Mouse (Mus musculus) heart, postnatal 0 days (tissue): ENCODE results near the gene Slc4a11. TPM values are rescaled to one million over a fixed set of nuclear protein-coding genes. Genes with fewer than 3 reads are reported as not detected.

Experiments
- ATAC-seq: fragments of 200-750 bp; cut with Nextera tagmentation; 2 replicates; pipeline ENCODE4 v1.8.0; 2017; ENCODE audit warnings: low read depth, moderate number of reproducible peaks, moderate library complexity; ENCODE audit not compliant: insufficient read depth
- DNase-seq: peaks from one replicate; pipeline ENCODE4 v3.0.0-alpha.2; 2016; ENCODE audit warnings: low spot score
- H3K27ac ChIP-seq: fragments of 300-500 bp; sonication (generic); 2 replicates; pipeline ENCODE4 v1.5.1; 2014; ENCODE audit warnings: low read depth, mild to moderate bottlenecking
- H3K27me3 ChIP-seq: fragments of 300-500 bp; sonication (generic); 2 replicates; pipeline ENCODE4 v1.6.1; 2014; ENCODE audit warnings: low read length, mixed read lengths; ENCODE audit not compliant: control insufficient read depth, insufficient read depth
- H3K36me3 ChIP-seq: fragments of 300-500 bp; sonication (generic); replicated peaks from 2 replicates; pipeline ENCODE4 v1.6.1; 2014; ENCODE audit warnings: low read length, mixed read lengths; ENCODE audit not compliant: control insufficient read depth, insufficient read depth
- H3K4me1 ChIP-seq: fragments of 300-500 bp; sonication (generic); 2 replicates; pipeline ENCODE4 v1.6.1; 2014; ENCODE audit warnings: antibody characterized with exemption; ENCODE audit not compliant: control insufficient read depth, insufficient read depth
- H3K4me2 ChIP-seq: fragments of 300-500 bp; sonication (generic); 2 replicates; pipeline ENCODE4 v1.6.1; 2014; ENCODE audit warnings: low read depth, mild to moderate bottlenecking, low read length, moderate library complexity
- H3K4me3 ChIP-seq: fragments of 300-500 bp; sonication (generic); 2 replicates; pipeline ENCODE4 v1.5.1; 2014; ENCODE audit warnings: low read depth, low read length
- H3K9ac ChIP-seq: fragments of 300-500 bp; sonication (generic); replicated peaks from 2 replicates; pipeline ENCODE4 v1.6.1; 2014; ENCODE audit warnings: low read depth, low read length, mixed read lengths
- H3K9me3 ChIP-seq: fragments of 300-500 bp; sonication (generic); replicated peaks from 2 replicates; pipeline ENCODE4 v1.6.1; 2016; ENCODE audit warnings: low read length; ENCODE audit not compliant: control insufficient read depth
- CTCF ChIP-seq: IDR thresholded peaks from 2 replicates; pipeline ENCODE4 v1.5.1; 2016; ENCODE audit warnings: antibody characterized with exemption, control low read depth, low read depth
- EP300 ChIP-seq: IDR thresholded peaks from 2 replicates; pipeline ENCODE4 v1.6.1; 2016; ENCODE audit warnings: antibody characterized with exemption, low read depth
- WGBS: fragments of 180-500 bp; shearing (Covaris S2); extraction: QIAGEN DNeasy Blood & Tissue Kit; methylation state at CpG from one replicate; pipeline ENCODE4 v1.1.7; 2014; 5-methylcytosine and 5-hydroxymethylcytosine counted together
- polyA plus RNA-seq: library from polyadenylated mRNA; unstranded; fragments of >200 nt; fragmentation: Nextera tagmentation; extraction: Ambion mirVana; gene quantifications from 2 replicates; pipeline ENCODE4 v1.2.1, GENCODE M21; 2015
- total RNA-seq: library from RNA; depleted of rRNA; stranded (reverse); fragments of >200 nt; gene quantifications from 2 replicates; pipeline ENCODE4 v1.2.3, GENCODE M21; 2014; ENCODE audit warnings: low replicate concordance; rRNA removed

Slc4a11 gene
- total and polyA plus RNA-seq, 2 experiments from 2014 or later, result 0.07 to 0.99 TPM

DNA sequence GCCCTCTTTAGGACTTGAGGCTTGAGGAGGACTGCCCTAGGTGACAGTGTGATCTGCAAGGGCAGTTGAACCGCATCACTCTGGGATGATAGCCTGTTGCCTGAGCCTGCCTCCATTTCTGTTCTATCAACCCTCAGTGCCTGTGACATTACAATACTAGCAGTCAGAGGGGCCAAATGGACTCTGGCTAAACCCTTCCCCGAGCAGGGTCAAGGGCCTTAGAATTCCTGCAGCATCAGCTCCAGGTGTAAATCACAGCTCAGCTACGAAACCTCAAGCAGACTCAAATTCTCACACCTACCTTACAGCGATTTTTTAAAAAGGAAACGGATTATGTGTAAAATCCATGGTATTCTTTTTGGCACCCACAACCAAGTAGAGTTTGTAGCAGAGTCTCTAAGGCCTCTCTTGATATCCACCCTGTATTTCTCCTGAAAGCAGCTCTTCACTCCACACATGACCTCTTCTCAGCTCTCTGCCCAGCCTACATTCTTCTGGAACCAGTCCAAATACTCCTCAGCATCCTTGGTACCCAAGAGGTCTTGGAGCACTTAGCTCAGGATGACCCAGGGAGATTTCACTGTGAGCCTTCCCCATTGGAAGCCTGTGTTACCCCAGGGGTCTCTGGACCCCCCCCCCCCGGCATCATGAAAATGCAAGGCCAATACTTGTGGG lies 55.8 kb downstream of the Slc4a11 start:
- DNase-seq (no peak), ATAC-seq (no peak)
- H3K9me3 ChIP-seq, result no peaks in the 10 kb centered on the region
- WGBS, result 64% methylated on average over 6 of the region's 6 CpGs
- H3K36me3 ChIP-seq, result no peaks in the 10 kb centered on the region
- no peak overlapping the region for H3K4me3 ChIP-seq
- H3K4me1 ChIP-seq, result peaks cover 5% of the 10 kb centered on the region; the same call in 1 of the 2 replicates
- TF ChIP-seq CTCF (no peak), EP300 (no peak)
- H3K9ac ChIP-seq, result no peak overlapping the region
- peaks cover 12% of the 10 kb centered on the region; the same call in 1 of the 2 replicates for H3K27me3 ChIP-seq
- H3K27ac ChIP-seq, result no peak overlapping the region
- H3K4me2 ChIP-seq, result no peak overlapping the region

DNA sequence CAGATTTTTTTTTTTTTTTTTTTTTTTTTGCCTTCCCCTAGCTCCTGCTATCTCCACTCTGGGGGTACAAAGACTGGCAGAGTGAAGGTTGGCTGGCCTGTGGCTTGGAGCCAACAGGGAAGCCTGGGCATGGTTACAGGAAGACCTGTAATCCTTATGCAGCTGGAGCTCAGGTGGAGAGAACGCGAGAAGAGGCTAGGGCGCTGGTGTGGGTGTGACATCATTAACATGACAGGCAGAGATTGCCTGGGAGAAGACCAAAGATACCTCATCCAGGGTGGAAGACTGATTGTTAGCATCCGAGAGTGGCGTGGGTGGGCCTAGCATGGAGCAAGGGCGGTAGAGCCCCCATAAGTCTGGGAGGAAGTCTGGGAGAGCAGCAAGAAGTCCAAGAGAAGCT lies 58.0 kb downstream of the Slc4a11 start:
- Histone ChIP-seq H3K36me3 (no peaks in the 10 kb centered on the region), H3K4me1 (peaks cover 17% of the 10 kb centered on the region), H3K27me3 (peaks cover 28% of the 10 kb centered on the region), H3K9me3 (no peaks in the 10 kb centered on the region), H3K4me3 (no peak overlapping the region), H3K27ac (no peak overlapping the region), H3K9ac (no peak overlapping the region), H3K4me2 (no peak overlapping the region)
- no peak for ATAC-seq
- WGBS, result 80% methylated on average over 6 of the region's 6 CpGs
- DNase-seq, result no peak
- TF ChIP-seq CTCF (no peak), EP300 (no peak)

DNA sequence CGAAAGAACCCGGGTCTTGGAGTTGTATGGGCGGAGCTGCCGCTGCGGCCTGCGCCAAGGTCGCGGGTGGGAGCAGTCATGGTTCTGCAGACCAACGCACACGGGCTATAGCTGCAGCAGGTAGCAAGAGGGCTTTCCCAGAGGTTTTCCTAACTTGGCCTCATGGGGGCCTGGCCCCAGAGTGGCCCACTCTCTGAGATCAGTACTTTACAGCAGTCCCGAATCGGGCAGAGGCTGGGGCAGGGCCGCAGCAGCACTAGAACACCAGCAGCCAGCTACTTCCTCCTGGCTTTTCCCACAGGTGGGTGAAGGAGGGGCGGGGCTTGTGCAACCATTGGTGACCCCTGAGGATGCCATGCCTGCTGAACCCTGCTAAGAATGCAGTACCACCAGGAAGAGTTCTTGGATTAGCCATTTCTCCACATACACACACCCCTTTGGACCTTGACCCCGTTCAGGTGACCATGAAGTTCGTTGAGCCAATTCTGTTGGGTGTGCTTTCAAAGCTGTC lies 59.2 kb downstream of the Slc4a11 start:
- WGBS, result 41% methylated on average over 16 of the region's 16 CpGs
- peaks cover 37% of the 10 kb centered on the region for H3K27me3 ChIP-seq

DNA sequence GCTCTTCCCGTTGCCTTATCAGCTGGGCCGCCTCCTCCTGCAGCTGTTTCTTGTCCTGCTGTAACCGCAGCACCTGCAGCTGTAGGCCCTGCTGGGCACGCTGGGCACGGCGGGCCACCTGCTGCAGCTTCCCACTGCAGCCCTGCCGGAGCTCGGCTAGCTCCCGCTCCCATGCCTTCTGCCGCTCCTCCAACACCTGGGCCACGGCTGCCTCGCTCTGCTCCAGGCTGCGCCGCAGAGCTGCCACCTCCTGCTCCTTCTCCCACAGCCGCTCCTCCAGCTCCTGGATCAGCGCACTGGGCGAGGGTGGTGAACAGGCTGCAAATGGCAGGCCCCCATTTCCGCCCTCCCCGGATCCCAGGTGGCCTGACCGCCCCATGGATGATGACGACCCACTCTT lies 61.5 kb downstream of the Slc4a11 start:
- no peak overlapping the region; the same call in 1 of the 2 replicates for H3K9ac ChIP-seq
- peak overlapping the region; percentile 11; the same call in 1 of the 2 replicates for H3K4me3 ChIP-seq
- DNase-seq, result no peak
- H3K27me3 ChIP-seq, result peaks cover 41% of the 10 kb centered on the region
- peaks cover 12% of the 10 kb centered on the region; the same call in 1 of the 2 replicates for H3K4me1 ChIP-seq
- H3K27ac ChIP-seq, result no peak overlapping the region
- WGBS, result 27% methylated on average over 21 of the region's 21 CpGs
- peak overlapping the region; percentile 58; the same call in 1 of the 2 replicates for H3K4me2 ChIP-seq
- H3K36me3 ChIP-seq, result no peaks in the 10 kb centered on the region
- ATAC-seq, result no peak
- no peaks in the 10 kb centered on the region for H3K9me3 ChIP-seq
- TF ChIP-seq EP300 (no peak), CTCF (no peak)

More for the DNA sequence above, 59.2 kb downstream of the Slc4a11 start:
- ATAC-seq, result no peak
- no peaks in the 10 kb centered on the region for H3K36me3 ChIP-seq
- TF ChIP-seq EP300 (no peak), CTCF (no peak)
- H3K27ac ChIP-seq, result no peak overlapping the region
- peaks cover 16% of the 10 kb centered on the region for H3K4me1 ChIP-seq
- H3K4me3 ChIP-seq, result no peak overlapping the region
- DNase-seq, result no peak
- H3K9me3 ChIP-seq, result no peaks in the 10 kb centered on the region
- no peak overlapping the region for H3K9ac ChIP-seq
- H3K4me2 ChIP-seq, result no peak overlapping the region

DNA sequence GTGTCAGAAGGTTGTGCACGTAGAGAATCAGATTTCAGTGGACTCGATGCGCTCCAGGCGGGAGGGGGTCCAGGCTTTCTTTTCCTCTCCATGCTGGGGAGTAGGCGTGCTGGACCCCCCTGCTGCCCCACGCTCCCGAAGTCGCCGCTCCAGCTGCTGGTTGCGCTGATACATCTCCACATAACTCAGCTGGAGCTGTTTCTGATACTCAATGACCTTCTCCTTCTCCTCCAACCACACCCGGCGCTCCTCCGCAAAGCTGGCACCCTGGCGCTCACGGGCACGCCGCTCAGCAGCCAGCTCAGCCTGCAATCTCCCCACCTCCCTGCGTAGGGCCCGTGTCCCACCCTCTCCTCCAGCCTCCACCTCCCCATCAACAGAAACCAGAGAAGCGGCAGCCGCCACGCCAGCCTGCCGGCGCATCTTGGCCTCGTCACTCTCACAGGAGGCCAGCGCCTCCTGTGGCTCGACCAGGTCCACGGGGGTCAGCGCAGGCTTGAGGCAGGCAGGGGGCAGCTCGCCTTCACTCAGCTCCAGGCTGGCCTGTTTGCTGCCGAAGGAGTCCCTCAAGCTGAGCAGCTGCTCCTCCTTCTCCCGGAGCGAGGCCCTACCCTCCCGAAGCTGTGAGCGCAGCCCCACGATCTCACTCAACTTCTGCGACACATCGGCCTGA lies 62.4 kb downstream of the Slc4a11 start:
- Histone ChIP-seq H3K9me3 (no peaks in the 10 kb centered on the region), H3K4me3 (peak overlapping the region; percentile 34), H3K4me2 (peak overlapping the region; percentile 58), H3K36me3 (no peaks in the 10 kb centered on the region), H3K27ac (no peak overlapping the region), H3K27me3 (peaks cover 41% of the 10 kb centered on the region), H3K4me1 (peaks cover 12% of the 10 kb centered on the region; the same call in 1 of the 2 replicates), H3K9ac (peak overlapping the region; percentile 22; the same call in 1 of the 2 replicates)
- ATAC-seq, result peak; percentile 53
- peak; percentile 24 for DNase-seq
- WGBS, result 4% methylated on average over 38 of the region's 38 CpGs
- TF ChIP-seq CTCF, result peak; percentile 43
- no peak for TF ChIP-seq EP300

Other genes starting within 250 kb of the Slc4a11 start
- gene Ptpra, start 247.2 kb downstream of the Slc4a11 start, total RNA-seq, result 21.7 and 39.5 TPM in 2 replicates
- gene Ptpra, start 247.2 kb downstream of the Slc4a11 start, polyA plus RNA-seq, result 44.2 and 44.5 TPM in 2 replicates
- gene Mrps26, start 133.8 kb downstream of the Slc4a11 start, total RNA-seq, result 69.4 and 74.0 TPM in 2 replicates
- 86.9 and 87.7 TPM in 2 replicates for gene Mrps26, start 133.8 kb downstream of the Slc4a11 start, polyA plus RNA-seq
- gene Oxt, start 121.3 kb downstream of the Slc4a11 start, total RNA-seq, result not detected in 2 replicates
- gene Oxt, start 121.3 kb downstream of the Slc4a11 start, polyA plus RNA-seq, result not detected in 2 replicates
- gene Avp, start 115.0 kb downstream of the Slc4a11 start, total RNA-seq, result not detected in 2 replicates
- 0.22 and 0.51 TPM in 2 replicates for gene Avp, start 115.0 kb downstream of the Slc4a11 start, polyA plus RNA-seq
- 8.2 and 9.8 TPM in 2 replicates for gene Fastkd5, start 67.5 kb downstream of the Slc4a11 start, total RNA-seq
- gene Fastkd5, start 67.5 kb downstream of the Slc4a11 start, polyA plus RNA-seq, result 9.8 TPM in 2 replicates
- gene Ubox5, start 67.5 kb downstream of the Slc4a11 start, total RNA-seq, result 1.0 and 2.1 TPM in 2 replicates
- 4.4 and 4.5 TPM in 2 replicates for gene Ubox5, start 67.5 kb downstream of the Slc4a11 start, polyA plus RNA-seq
- 5.3 TPM in 2 replicates for gene Lzts3, start 54.7 kb downstream of the Slc4a11 start, total RNA-seq
- gene Lzts3, start 54.7 kb downstream of the Slc4a11 start, polyA plus RNA-seq, result 0.77 and 0.81 TPM in 2 replicates
- gene Ddrgk1, start 32.9 kb downstream of the Slc4a11 start, total RNA-seq, result 16.0 and 29.4 TPM in 2 replicates
- 61.9 and 63.7 TPM in 2 replicates for gene Ddrgk1, start 32.9 kb downstream of the Slc4a11 start, polyA plus RNA-seq
- 72.8 and 100 TPM in 2 replicates for gene Itpa, start 29.9 kb downstream of the Slc4a11 start, total RNA-seq
- 67.3 TPM in 2 replicates for gene Itpa, start 29.9 kb downstream of the Slc4a11 start, polyA plus RNA-seq
- gene 4930402H24Rik, start 208.9 kb upstream of the Slc4a11 start, total RNA-seq, result 82.3 and 89.9 TPM in 2 replicates
- 39.5 and 41.8 TPM in 2 replicates for gene 4930402H24Rik, start 208.9 kb upstream of the Slc4a11 start, polyA plus RNA-seq
- gene Atrn, start 209.0 kb upstream of the Slc4a11 start, total RNA-seq, result 18.5 and 20.7 TPM in 2 replicates
- gene Atrn, start 209.0 kb upstream of the Slc4a11 start, polyA plus RNA-seq, result 3.2 and 3.3 TPM in 2 replicates